Mouse (Mus musculus) layer of hippocampus, adult 18-20 months (tissue): ENCODE measurements around the gene Magt1. TPM values are rescaled to one million over a fixed set of nuclear protein-coding genes. Genes with fewer than 3 reads are reported as not detected.
A peak's percentile ranks its signal among the peaks of the same experiment; 100 is the strongest.
"Not testable (repeated sequence)": the region's sequence is repeated elsewhere in the genome, so short reads cannot be mapped to it uniquely, and the experiment has no call there.

Experiments used
- DNase-seq, 2 experiments: peaks; one replicate each; pipeline ENCODE4 v3.0.0; 2022; ENCODE audit warnings: low spot score in 2 of 2
- total RNA-seq, 2 experiments: library from RNA; stranded (reverse); gene quantifications; 2 replicates each; pipeline ENCODE4 v1.2.3; 2021

Magt1 gene
- total RNA-seq, 2 experiments from 2014 or later = 13.9 to 15.8 TPM

DNA sequence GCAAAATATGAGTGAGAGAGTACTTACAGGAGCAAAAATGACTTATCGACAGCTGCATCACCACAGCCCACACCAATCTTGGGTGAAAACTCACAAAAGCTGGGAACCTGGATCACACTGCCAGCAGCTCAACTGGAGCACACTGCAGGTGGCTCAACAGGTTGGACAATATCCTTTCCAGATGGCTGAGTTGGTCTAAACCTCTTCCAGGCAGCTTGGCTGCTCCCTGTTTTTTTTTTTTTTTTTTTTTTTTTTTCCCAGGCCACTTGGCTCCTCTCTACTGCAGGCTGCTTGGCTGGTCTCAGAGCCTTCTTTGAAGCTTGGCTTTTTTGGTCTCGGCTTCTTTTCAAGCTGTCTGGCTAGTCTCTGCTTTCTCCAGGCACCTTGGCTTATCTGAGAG, 57.7 kb downstream of the Magt1 start:
- no peak for DNase-seq

- DNase-seq = no peak
Observed at GRCm38 (mm10) chrX:105946357-105946756, 65.3 kb downstream of the Magt1 start.

GRCm38 (mm10) chrX:105939245-105939644, 72.5 kb downstream of the Magt1 start:
- no peak for DNase-seq

- DNase-seq = no peak
Observed at GRCm38 (mm10) chrX:105937736-105938135, 74.0 kb downstream of the Magt1 start.

GRCm38 (mm10) chrX:105934341-105934740, 77.4 kb downstream of the Magt1 start:
- DNase-seq = no peak

DNA sequence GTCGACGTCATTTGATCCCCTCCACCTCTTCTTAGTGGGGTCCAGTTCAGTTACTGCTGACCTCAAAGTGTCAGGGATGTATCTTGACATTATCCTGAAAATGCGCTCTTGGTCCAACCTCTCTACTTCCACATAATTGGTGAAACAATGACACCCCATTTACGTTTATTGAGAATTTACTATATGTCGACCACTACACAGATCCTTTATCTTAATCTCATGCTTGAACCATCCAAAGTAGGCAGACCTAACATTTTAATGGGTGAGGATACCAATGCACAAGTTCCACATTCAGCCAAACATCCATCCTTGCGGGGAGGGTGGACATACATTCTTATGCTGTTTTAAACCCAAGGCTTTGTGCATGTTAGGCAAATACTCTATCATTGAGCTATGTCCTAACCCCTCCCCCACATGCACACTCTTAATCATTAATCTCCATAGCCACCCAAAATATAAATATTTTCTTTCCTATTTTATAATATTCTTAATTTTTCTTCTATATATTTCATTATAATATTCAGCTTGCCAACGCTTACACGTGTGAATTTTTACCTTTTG, 82.1 kb downstream of the Magt1 start:
- no peak for DNase-seq

DNA sequence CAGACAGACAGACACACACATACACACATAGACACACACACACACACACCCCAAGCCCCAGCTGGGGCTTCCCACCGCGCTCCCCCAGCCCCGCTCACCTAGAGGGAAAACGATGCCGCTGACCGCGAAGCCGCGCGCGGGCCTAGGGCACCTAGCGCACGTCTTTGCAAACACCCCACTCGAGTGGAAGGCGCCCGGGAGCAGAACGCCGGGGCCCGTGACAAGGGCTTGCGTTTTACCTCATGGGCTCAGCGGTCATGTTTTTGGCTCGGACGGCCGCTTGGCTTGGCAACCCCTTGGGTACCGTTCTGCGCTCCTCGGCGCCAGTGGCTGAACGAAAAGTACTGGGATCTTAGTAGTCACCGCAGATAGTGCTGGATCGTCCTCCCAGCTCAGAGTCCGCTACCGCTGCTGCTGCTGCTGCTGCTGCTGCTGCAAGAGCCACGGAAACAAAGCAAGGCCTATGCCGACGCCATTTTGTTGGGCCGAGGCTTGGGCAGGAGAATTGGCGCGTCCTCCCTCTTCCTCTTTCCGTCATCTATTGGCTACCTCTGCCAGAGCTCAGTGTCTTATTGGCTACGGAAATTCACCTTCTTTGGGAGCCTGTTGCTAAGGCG, 82.7 kb downstream of the Magt1 start, which contains the start of gene Atrx:
Atrx (minus strand) TSS at position 543 of the 617 bp plus-strand sequence.
- DNase-seq = peak; percentile 67 to 83

DNA sequence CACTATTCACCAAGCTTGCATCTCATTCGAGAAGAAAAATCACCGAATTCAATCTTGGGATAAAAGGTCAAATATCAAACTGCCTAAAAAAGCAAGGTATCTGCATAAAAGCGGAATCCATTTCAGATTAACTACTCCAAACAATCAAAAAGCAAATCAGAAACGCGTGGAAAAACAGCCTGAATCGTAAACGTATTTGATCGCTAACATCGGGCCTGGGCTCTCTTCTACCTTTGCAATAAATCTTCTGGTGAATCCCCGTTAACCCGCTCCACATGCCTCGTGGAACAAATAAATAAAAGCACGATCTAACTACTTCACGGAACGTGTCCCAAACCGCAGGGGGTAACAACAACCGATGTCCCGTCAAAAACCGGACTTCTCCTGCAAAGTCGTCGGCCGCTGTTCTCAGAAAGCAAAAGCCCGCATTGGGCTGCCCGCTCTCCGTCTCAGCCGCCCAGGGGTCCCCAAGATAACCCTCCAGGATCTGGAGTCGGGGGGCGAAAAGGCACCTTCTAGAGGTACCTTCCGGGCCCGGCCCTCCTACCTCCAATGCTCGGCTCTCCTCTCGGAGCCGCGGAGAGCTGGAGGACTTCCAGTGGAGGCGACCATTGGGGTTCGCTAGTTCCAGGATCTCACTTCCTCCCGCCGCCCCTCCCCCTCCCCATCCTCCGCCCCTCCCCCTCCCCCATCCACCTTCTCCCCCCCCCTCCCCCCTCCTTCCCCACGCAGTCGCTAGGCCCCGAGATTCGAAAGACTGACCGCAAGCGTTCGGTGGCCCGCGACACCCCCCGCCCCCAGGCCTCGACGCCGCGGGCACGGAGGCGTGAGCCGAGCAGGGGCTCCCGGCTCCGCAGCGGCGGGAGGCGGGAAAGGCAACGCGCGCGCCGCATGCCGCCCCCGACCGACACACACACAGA, 83.5 kb downstream of the Magt1 start:
- DNase-seq = peak in 1 of 2 experiments; percentile 30

DNA sequence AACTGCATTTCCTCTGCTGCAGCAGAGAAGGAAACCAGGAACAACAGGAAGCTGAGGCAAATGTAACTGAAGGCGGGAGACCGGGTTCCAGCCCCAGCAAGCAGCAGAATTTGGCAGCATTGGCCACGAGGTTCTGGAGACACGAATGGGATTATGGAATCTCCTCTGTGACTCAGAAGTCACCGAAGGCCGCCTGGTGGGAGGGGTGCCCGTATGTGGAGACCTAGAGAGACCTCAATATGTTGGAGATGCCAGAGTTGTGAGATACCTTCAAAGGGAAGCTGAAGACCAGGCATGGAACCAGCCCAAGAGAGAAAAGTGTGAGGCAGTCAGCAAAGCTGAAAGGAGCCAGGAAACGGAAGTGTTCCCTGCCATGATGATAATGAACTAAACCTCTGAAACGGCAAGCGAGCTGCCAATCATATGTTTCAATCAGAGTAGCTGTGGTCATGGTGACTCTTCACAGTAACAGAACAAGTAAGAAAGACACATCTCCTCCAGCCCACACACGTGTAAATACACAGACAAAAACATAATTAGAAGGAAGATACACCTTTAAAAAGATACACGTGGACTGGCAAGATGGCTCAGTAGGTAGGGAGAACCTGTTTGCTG, 85.5 kb downstream of the Magt1 start:
- DNase-seq = peak in 1 of 2 experiments; percentile 8

GRCm38 (mm10) chrX:105924326-105925070, 87.2 kb downstream of the Magt1 start:
- DNase-seq = no peak

GRCm38 (mm10) chrX:105923896-105924295, 87.8 kb downstream of the Magt1 start:
- no peak for DNase-seq

DNA sequence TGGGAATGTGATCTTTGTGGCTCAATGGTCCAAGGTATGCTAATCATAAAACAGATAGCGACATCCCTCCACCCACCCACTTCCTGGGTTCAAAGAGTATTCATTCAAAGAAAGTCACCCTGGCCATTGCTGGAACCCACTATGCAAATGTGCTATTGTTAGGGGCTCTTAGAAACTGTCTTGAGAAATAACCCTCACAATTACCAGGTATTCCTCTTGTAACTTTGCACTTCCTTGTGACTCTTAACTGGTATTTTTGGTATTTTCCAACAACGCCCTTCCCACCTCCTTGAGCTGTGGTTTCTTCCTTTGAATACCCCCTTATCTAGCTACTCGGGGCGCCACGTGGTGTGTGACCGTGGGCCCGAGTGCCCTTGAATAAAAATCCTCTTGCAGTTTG, 88.7 kb downstream of the Magt1 start:
- not testable (repeated sequence) for DNase-seq

DNA sequence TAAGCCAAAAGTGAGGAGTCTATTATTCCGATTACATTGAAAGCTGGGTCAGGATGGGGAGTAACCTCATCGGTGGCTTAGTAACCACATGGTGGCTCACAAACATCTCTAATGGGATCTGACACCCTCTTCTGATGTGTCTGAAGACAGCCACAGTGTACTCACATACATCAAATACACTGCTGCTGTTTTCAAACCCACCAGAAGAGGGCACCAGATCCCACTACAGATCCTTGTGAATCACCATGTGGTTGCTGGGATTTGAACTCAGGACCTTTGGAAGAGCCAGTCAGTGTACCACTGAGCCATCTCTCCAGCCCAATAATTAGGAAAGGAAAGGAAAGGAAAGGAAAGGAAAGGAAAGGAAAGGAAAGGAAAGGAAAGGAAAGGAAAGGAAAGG, 90.3 kb downstream of the Magt1 start:
- DNase-seq = peak in 1 of 2 experiments; percentile 17

Other genes starting within 250 kb of the Magt1 start
- 1 to 10 TPM in 1 of 2 experiments, under 1 TPM in 1; 0.94 to 1.2 TPM for gene Fgf16, start 247.6 kb downstream of the Magt1 start, total RNA-seq
- gene Atrx, start 82.5 kb downstream of the Magt1 start, total RNA-seq = 100 to 1,000 TPM; 152 to 168 TPM
- gene Cox7b, start 3.8 kb upstream of the Magt1 start, total RNA-seq = 100 to 1,000 TPM; 283 to 286 TPM
- gene Atp7a, start 15.4 kb upstream of the Magt1 start, total RNA-seq = 1 to 10 TPM; 6.8 to 7.8 TPM
- gene Tlr13, start 131.3 kb upstream of the Magt1 start, total RNA-seq = 1 to 10 TPM; 1.4 to 1.6 TPM
- gene Pgk1, start 175.2 kb upstream of the Magt1 start, total RNA-seq = 100 to 1,000 TPM; 432 to 469 TPM
- gene Taf9b, start 209.3 kb upstream of the Magt1 start, total RNA-seq = 10 to 100 TPM; 25.5 to 27.2 TPM
- not detected for gene Fnd3c2, start 243.5 kb upstream of the Magt1 start, total RNA-seq